Mouse (Mus musculus): ENCODE data around the gene Washc4.

The Washc4 gene

DNA sequence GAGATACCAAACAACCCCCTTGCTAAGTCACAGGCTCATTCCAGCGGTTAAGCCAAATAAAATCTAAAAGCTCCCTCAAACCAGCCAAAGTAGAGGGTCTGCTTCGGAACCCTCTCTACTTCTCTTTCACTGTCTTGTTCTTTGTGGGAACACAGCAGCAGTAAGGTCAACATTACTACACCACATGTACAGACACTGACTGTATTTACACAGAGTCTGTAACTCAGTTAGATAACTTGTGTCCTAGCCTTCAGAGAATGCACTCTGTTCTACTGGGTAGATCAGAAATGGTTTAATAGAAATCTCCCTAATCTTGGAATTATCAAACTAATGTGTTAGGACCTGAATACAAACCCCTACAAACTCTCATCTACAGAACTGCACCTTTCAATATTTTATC, 92.6 kb downstream of the Washc4 start:
- DNase-seq (ENCODE audit: low spot score in 2 of 2), result no peak

- DNase-seq (ENCODE audit: low spot score in 2 of 2), result no peak
These were observed 93.7 kb downstream of the Washc4 start for GRCm38 (mm10) chr10:83637295-83637694.

- no peak for DNase-seq (ENCODE audit: low spot score in 2 of 2)
These were observed 96.4 kb downstream of the Washc4 start for GRCm38 (mm10) chr10:83639881-83640386.

- DNase-seq (ENCODE audit: low spot score in 2 of 2), result no peak
These were observed 98.1 kb downstream of the Washc4 start for GRCm38 (mm10) chr10:83641641-83642040.

DNA sequence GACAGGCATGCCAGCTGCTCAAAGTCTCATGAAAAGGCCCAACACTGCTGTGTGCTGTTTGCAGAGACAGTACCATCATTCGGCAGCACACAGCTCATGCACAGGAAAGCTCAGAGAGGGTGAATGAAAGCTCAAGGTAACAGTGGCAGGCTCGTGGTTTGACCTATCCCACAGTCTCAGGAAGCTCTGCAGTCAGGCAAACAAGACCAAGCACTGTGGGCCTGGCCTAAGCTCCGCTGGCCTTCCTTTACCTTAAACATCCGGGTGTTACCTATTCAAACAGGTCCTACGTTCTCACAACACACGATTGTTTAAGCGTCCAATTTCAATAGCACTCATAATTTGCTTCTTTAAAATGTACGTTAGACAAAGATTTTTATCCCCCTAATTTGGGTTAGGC, 100.6 kb downstream of the Washc4 start:
- no peak for DNase-seq (ENCODE audit: low spot score in 2 of 2)

- DNase-seq (ENCODE audit: low spot score in 2 of 2), result no peak
These were observed 101.5 kb downstream of the Washc4 start for GRCm38 (mm10) chr10:83644865-83645715.

- no peak for DNase-seq (ENCODE audit: low spot score in 2 of 2)
These were observed 102.1 kb downstream of the Washc4 start for GRCm38 (mm10) chr10:83645716-83645990.

Measured in spleen, postnatal 4 days (tissue).